Mouse (Mus musculus) lung, adult 2 months (tissue): Measurements from ENCODE around the gene Ereg.

Experiments used
- CTCF ChIP-seq: fragments of 200-500 bp; IDR thresholded peaks from 2 replicates; pipeline ENCODE4 v1.5.1; 2011; ENCODE audit warnings: mild to moderate bottlenecking, low read length, control low read depth; ENCODE audit not compliant: insufficient read depth
- POLR2A ChIP-seq: fragments of 200-500 bp; IDR thresholded peaks from 2 replicates; pipeline ENCODE4 v1.6.1; 2011; ENCODE audit warnings: low read depth, mild to moderate bottlenecking, control low read depth, low read length, borderline replicate concordance; ENCODE audit errors: extremely low read depth

DNA sequence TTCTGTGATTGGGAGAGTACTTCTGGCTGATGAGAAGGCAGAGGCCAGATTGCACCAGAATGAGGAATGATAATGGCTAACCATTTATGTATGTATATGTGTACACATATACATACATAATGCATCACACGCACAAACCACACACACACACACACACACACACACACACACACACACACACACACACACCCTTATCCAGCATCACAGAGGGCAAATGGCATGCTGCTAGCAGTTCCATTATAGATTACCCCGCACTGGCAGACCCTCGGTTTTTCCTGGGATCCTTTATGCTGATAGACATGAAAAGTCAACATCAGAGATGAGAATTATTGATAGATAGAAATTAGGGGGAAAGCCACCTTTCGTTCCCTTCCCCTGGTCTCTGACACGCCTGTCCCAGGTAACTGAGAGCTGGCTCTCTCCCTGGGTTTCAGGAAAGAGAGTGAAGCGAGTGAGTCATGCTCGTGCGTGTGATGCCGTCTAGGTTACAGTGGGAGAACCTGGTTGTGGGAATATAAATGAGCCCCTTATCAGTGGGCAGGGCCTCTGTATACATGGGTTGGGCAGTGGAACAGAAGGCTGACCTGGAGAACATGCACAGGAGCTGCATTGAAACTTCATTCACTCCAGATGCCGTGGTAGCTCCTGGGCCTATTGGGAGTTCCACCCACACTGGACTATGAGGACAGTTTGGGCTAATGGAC lies 23.6 kb downstream of the Ereg start:
- TF ChIP-seq CTCF (no peak), POLR2A (no peak)
